Mouse (Mus musculus) embryo, embryonic 11 days (tissue): Measurements from ENCODE around the gene Cyp2j13.
"Not testable (repeated sequence)": the region's sequence is repeated elsewhere in the genome, so short reads cannot be mapped to it uniquely, and the experiment has no call there.

Source experiments
- DNase-seq: peaks from one replicate; pipeline ENCODE4 v3.0.0-alpha.2; 2015

Cyp2j13 gene

DNA sequence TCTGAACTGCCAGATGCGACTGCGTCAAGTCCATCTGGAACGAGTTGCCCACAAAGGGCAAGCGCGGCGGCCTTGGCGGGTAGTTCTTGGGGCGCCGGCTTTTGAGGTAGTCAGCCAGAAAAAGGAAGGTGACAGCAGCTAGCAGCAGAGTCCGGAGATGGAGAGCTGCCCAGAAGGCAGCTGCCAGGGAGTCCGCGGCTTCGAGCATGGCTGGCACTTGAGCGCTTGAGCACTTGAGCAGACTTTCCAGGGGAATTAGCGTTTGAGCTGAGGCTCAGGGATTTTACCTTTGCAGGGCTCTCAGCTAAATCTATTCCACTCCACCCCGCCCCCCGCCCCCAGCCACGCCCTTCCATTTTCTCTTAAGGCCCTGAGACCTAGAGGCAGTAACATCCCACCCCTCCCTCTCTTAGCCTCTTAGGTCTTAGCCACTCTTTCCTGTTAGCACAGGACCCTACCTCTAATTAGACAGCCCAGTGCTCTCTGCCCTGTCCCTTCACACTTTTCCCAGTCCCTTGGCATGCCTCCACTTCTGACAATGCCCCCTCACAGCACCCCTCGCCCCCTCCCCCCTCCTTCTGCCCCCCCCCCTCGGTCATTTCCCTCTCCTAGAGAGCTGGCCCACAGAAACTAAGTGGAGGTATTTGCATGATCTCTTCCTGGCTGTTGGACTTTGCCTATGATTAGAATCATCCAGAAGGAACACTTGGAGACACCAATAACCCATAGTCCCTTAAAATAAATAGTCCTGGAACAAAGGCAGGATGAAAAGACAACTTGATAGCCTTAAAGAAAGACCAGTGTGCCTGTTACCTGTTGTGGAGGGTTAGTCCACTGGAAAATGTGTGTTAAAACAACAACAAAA lies at the start of gene Cyp2j13:
TSS of gene Cyp2j13 (minus strand) at position 286 of the 865 bp plus-strand sequence.
- DNase-seq = peak; percentile 61

DNA sequence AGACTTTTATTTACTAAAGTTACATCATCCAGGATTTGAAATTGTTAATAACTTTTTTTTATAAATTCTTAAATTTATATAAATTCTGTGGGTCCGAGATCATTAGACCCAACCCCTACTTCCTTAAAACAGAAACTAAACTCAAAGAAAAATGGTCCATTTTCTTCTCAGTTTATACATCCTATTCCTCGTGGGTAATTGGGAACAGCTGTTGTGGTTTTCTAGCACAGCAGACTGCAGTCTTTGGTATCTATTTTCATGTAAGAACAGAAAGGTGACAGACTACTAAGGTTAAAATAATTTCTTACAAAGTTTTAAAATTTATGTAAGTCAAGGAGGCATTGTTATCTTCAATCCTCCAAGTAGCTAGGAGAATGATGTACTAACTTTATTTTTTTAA lies 19.5 kb upstream of the Cyp2j13 start:
- peak; percentile 49 for DNase-seq

DNA sequence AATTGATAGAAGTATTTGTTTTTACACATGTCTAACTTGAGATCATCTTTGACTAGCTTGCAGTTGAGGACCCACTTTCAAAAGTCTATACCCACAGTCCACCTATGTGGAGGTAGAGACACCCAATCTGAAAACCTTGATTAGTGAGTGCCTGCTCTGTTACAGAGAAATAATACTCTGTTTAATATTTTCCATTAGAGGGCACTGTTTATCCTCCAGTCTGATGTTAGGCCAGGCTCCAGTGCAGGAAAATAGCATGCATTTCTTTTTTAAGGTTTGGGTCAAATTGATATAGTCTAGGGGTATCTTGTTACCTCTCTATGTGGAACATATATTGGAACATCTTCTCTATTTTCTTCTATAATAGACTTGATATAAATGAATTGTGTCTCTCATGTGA lies 14.5 kb upstream of the Cyp2j13 start:
- no peak for DNase-seq

DNA sequence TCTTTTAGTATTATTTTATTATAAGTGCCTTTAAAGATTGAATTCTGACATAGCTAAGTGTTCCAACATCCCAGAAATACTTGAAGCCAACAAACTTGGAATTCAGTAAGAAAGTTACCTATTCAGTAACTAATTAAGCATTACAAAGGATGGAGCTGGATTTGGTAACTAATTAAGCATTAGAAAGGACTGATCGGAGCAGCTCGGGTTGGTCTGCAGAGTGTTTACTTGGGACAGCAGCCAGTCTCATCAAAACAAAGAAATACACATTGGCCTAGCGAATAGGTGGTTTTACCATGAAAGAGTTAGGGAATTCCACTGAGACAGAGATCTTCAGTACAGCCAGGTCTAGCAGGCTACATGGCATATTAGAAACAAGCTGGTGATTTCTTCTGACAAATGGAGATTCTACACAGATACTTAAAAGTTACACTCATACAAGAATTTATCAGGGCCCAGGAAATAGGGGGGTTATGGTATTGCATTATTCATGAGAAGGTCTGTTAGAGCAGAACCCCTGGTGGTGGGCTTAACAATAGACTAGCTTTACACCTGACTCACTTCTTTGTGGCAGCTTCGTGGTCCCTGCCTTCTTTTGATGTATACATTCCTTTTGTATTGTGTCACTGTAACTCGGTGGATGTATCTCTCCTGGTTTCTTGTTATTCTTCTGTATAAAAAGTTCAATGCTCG lies 12.2 kb upstream of the Cyp2j13 start:
- DNase-seq = not testable (repeated sequence)

- no peak for DNase-seq
Measured at GRCm38 (mm10) chr4:96078308-96078707, 962 bp upstream of the Cyp2j13 start.

- DNase-seq = no peak
Measured at GRCm38 (mm10) chr4:96062045-96062444, 15.3 kb downstream of the Cyp2j13 start.

DNA sequence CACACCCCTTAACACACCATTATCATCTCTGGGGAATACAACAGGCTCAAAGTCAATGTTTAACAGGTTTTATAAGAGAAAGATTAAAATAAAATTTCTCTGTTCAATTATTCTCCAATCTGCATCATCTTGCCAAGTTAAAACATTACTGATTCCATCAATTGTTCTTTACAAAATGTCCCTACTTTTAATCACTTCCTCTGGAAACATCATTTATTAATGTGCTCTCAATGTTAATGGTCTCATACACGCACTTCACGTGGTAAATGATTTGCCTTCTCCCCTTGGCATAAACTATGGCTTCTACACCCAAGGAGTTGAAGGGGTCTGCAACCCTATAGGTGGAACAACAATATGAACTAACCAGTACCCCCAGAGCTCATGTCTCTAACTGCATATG lies 17.2 kb downstream of the Cyp2j13 start:
- DNase-seq = no peak

- DNase-seq = no peak
Measured at GRCm38 (mm10) chr4:96028412-96028811, 48.9 kb downstream of the Cyp2j13 start.

- peak; percentile 51 for DNase-seq
Measured at GRCm38 (mm10) chr4:96022803-96023202, 54.5 kb downstream of the Cyp2j13 start.

GRCm38 (mm10) chr4:96016875-96017274 lies 60.5 kb downstream of the Cyp2j13 start:
- DNase-seq = no peak

GRCm38 (mm10) chr4:95982221-95982620 lies 95.1 kb downstream of the Cyp2j13 start:
- DNase-seq = not testable (repeated sequence)
